Mouse (Mus musculus): ENCODE measurements around the gene Gm49396.

DNA sequence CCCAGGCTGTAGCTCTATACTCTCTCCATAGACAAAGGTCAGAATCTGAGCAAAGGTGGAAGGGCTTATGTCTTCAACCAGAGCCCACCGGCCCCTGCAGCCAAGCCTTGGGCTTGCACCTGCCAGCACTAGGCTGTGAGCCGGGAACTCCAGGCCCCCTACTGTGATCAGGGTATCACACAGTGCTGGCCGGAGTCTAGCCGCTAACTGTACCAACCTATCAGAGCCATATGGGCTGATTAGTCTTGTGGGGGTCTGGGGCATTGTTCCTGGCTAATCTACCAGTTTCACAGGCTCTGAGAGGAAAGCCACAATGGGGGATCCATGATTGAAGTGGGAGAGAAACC is 28.4 kb downstream of the Gm49396 start:
- TF ChIP-seq CTCF (IDR thresholded peaks at IDR 0.05): no peak
- no peak for TF ChIP-seq EP300 (IDR thresholded peaks at IDR 0.05)
